Mouse (Mus musculus): ENCODE measurements around the gene Mab21l3. TPM values are rescaled to one million over a fixed set of nuclear protein-coding genes. Genes with fewer than 3 reads are reported as not detected.
"Not testable (repeated sequence)": the region's sequence is repeated elsewhere in the genome, so short reads cannot be mapped to it uniquely, and the experiment has no call there.

The Mab21l3 gene
- polyA plus RNA-seq, 1 experiment = 0.57 TPM

GRCm38 (mm10) chr3:101822052-101822451 is 26.7 kb downstream of the Mab21l3 start:
- no peak for TF ChIP-seq MAX (IDR thresholded peaks at IDR 0.05)
- no peaks in the 10 kb centered on the region for H3K36me3 ChIP-seq (ENCODE audit: control insufficient read depth, insufficient read depth)
- no peak overlapping the region for H3ac ChIP-seq (ENCODE audit: control insufficient read depth, insufficient read length, low read depth)
- no peaks in the 10 kb centered on the region for H3K79me2 ChIP-seq (ENCODE audit: control insufficient read depth, insufficient read depth)
- H3K79me3 ChIP-seq (ENCODE audit: low read depth) = no peaks in the 10 kb centered on the region
- H3K4me3 ChIP-seq (ENCODE audit: insufficient read depth, poor library complexity, severe bottlenecking) = no peak overlapping the region
- no peaks in the 10 kb centered on the region for H3K27me3 ChIP-seq (ENCODE audit: control insufficient read depth, insufficient read depth, insufficient read length)

GRCm38 (mm10) chr3:101820708-101821107 is 28.1 kb downstream of the Mab21l3 start:
- H3K27me3 ChIP-seq (ENCODE audit: control insufficient read depth, insufficient read depth, insufficient read length); H3K36me3 ChIP-seq (ENCODE audit: control insufficient read depth, insufficient read depth): not testable (repeated sequence)

GRCm38 (mm10) chr3:101816006-101816405 is 32.8 kb downstream of the Mab21l3 start:
- no peaks in the 10 kb centered on the region for H3K27me3 ChIP-seq (ENCODE audit: control insufficient read depth, insufficient read depth, insufficient read length)
- TF ChIP-seq MYOD1 (IDR thresholded peaks at IDR 0.05; ENCODE audit: control insufficient read depth, insufficient read length, low read depth) = no peak
- no peak for TF ChIP-seq MAX (IDR thresholded peaks at IDR 0.05)
- TF ChIP-seq FOSL1 (IDR thresholded peaks at IDR 0.05; ENCODE audit: insufficient read depth, low read length, poor library complexity, severe bottlenecking) = no peak
- no peaks in the 10 kb centered on the region for H3K79me3 ChIP-seq (ENCODE audit: low read depth)
- no peaks in the 10 kb centered on the region for H3K79me2 ChIP-seq (ENCODE audit: control insufficient read depth, insufficient read depth)
- H3ac ChIP-seq (ENCODE audit: control insufficient read depth, insufficient read length, low read depth) = no peak overlapping the region
- no peak overlapping the region for H3K4me3 ChIP-seq (ENCODE audit: insufficient read depth, poor library complexity, severe bottlenecking)
- no peaks in the 10 kb centered on the region for H3K36me3 ChIP-seq (ENCODE audit: control insufficient read depth, insufficient read depth)

More at GRCm38 (mm10) chr3:101820708-101821107, 28.1 kb downstream of the Mab21l3 start:
- not testable (repeated sequence) for H3K4me3 ChIP-seq (ENCODE audit: insufficient read depth, poor library complexity, severe bottlenecking); H3K79me2 ChIP-seq (ENCODE audit: control insufficient read depth, insufficient read depth); H3ac ChIP-seq (ENCODE audit: control insufficient read depth, insufficient read length, low read depth); H3K79me3 ChIP-seq (ENCODE audit: low read depth)

- no peak overlapping the region for H3ac ChIP-seq (ENCODE audit: control insufficient read depth, insufficient read length, low read depth)
- no peaks in the 10 kb centered on the region for H3K27me3 ChIP-seq (ENCODE audit: control insufficient read depth, insufficient read depth, insufficient read length)
- H3K4me3 ChIP-seq (ENCODE audit: insufficient read depth, poor library complexity, severe bottlenecking) = no peak overlapping the region
- H3K79me2 ChIP-seq (ENCODE audit: control insufficient read depth, insufficient read depth) = no peaks in the 10 kb centered on the region
- H3K36me3 ChIP-seq (ENCODE audit: control insufficient read depth, insufficient read depth) = no peaks in the 10 kb centered on the region
- TF ChIP-seq MYOD1 (IDR thresholded peaks at IDR 0.05; ENCODE audit: control insufficient read depth, insufficient read length, low read depth) (no peak), FOSL1 (IDR thresholded peaks at IDR 0.05; ENCODE audit: insufficient read depth, low read length, poor library complexity, severe bottlenecking) (no peak), MAX (IDR thresholded peaks at IDR 0.05) (no peak), MYOG (IDR thresholded peaks at IDR 0.05; ENCODE audit: control insufficient read depth, extremely low read depth, insufficient read length) (no peak), CEBPB (IDR thresholded peaks at IDR 0.05; ENCODE audit: low read depth) (no peak), USF1 (IDR thresholded peaks at IDR 0.05; ENCODE audit: low read depth) (no peak), CTCF (IDR thresholded peaks at IDR 0.05; ENCODE audit: control insufficient read depth, insufficient read depth, insufficient read length) (no peak)
- H3K79me3 ChIP-seq (ENCODE audit: low read depth) = no peaks in the 10 kb centered on the region
These were observed 34.0 kb downstream of the Mab21l3 start for GRCm38 (mm10) chr3:101814790-101815189.

GRCm38 (mm10) chr3:101812341-101812962 is 36.3 kb downstream of the Mab21l3 start:
- no peaks in the 10 kb centered on the region for H3K36me3 ChIP-seq (ENCODE audit: control insufficient read depth, insufficient read depth)
- no peaks in the 10 kb centered on the region for H3K27me3 ChIP-seq (ENCODE audit: control insufficient read depth, insufficient read depth, insufficient read length)
- H3ac ChIP-seq (ENCODE audit: control insufficient read depth, insufficient read length, low read depth) = no peak overlapping the region
- H3K4me3 ChIP-seq (ENCODE audit: insufficient read depth, poor library complexity, severe bottlenecking) = no peak overlapping the region
- no peaks in the 10 kb centered on the region for H3K79me3 ChIP-seq (ENCODE audit: low read depth)
- peak; percentile 32 for TF ChIP-seq CTCF (IDR thresholded peaks at IDR 0.05; ENCODE audit: control insufficient read depth, insufficient read depth, insufficient read length)
- no peak for TF ChIP-seq MYOG (IDR thresholded peaks at IDR 0.05; ENCODE audit: control insufficient read depth, extremely low read depth, insufficient read length)
- H3K79me2 ChIP-seq (ENCODE audit: control insufficient read depth, insufficient read depth) = no peaks in the 10 kb centered on the region

GRCm38 (mm10) chr3:101811931-101812330 is 36.8 kb downstream of the Mab21l3 start:
- H3K79me3 ChIP-seq (ENCODE audit: low read depth) = no peaks in the 10 kb centered on the region
- no peaks in the 10 kb centered on the region for H3K27me3 ChIP-seq (ENCODE audit: control insufficient read depth, insufficient read depth, insufficient read length)
- H3K79me2 ChIP-seq (ENCODE audit: control insufficient read depth, insufficient read depth) = no peaks in the 10 kb centered on the region
- TF ChIP-seq CEBPB (IDR thresholded peaks at IDR 0.05; ENCODE audit: low read depth) (no peak), FOSL1 (IDR thresholded peaks at IDR 0.05; ENCODE audit: insufficient read depth, low read length, poor library complexity, severe bottlenecking) (no peak), MYOG (IDR thresholded peaks at IDR 0.05; ENCODE audit: control insufficient read depth, extremely low read depth, insufficient read length) (no peak), MYOD1 (IDR thresholded peaks at IDR 0.05; ENCODE audit: control insufficient read depth, insufficient read length, low read depth) (no peak), USF1 (IDR thresholded peaks at IDR 0.05; ENCODE audit: low read depth) (no peak), MAX (IDR thresholded peaks at IDR 0.05) (no peak), CTCF (IDR thresholded peaks at IDR 0.05; ENCODE audit: control insufficient read depth, insufficient read depth, insufficient read length) (no peak)
- no peaks in the 10 kb centered on the region for H3K36me3 ChIP-seq (ENCODE audit: control insufficient read depth, insufficient read depth)
- H3ac ChIP-seq (ENCODE audit: control insufficient read depth, insufficient read length, low read depth) = no peak overlapping the region
- no peak overlapping the region for H3K4me3 ChIP-seq (ENCODE audit: insufficient read depth, poor library complexity, severe bottlenecking)

Measured in C2C12 (cell line).